Mouse (Mus musculus) liver, embryonic 13.5 days (tissue): Measurements from ENCODE around the gene Rnd2. TPM values are rescaled to one million over a fixed set of nuclear protein-coding genes. Genes with fewer than 3 reads are reported as not detected.
A peak's percentile ranks its signal among the peaks of the same experiment; 100 is the strongest.

Experiments used
- ATAC-seq: fragments of 200-750 bp; cut with Nextera tagmentation; 2 replicates; pipeline ENCODE4 v1.8.0; 2017; ENCODE audit warnings: low read depth, mild to moderate bottlenecking, moderate number of reproducible peaks, moderate library complexity
- DNase-seq: peaks from one replicate; pipeline ENCODE4 v3.0.0; 2022
- H3K27ac ChIP-seq: fragments of 300-500 bp; sonication (generic); 2 replicates; pipeline ENCODE4 v1.5.1; 2015; ENCODE audit warnings: moderate library complexity, mild to moderate bottlenecking, inconsistent platforms
- H3K27me3 ChIP-seq: fragments of 300-500 bp; sonication (generic); 2 replicates; pipeline ENCODE4 v1.6.1; 2015; ENCODE audit warnings: mild to moderate bottlenecking, inconsistent platforms
- H3K36me3 ChIP-seq: fragments of 300-500 bp; sonication (generic); 2 replicates; pipeline ENCODE4 v1.6.1; 2015; ENCODE audit warnings: mild to moderate bottlenecking, inconsistent platforms
- H3K4me1 ChIP-seq: fragments of 300-500 bp; sonication (generic); replicated peaks from 2 replicates; pipeline ENCODE4 v1.6.1; 2015; ENCODE audit warnings: inconsistent platforms
- H3K4me2 ChIP-seq: fragments of 300-500 bp; sonication (generic); 2 replicates; pipeline ENCODE4 v1.6.1; 2015; ENCODE audit warnings: inconsistent platforms, mild to moderate bottlenecking, moderate library complexity
- H3K4me3 ChIP-seq: fragments of 300-500 bp; sonication (generic); replicated peaks from 2 replicates; pipeline ENCODE4 v1.5.1; 2015; ENCODE audit warnings: mild to moderate bottlenecking, inconsistent platforms
- H3K9ac ChIP-seq: fragments of 300-500 bp; sonication (generic); 2 replicates; pipeline ENCODE4 v1.6.1; 2015; ENCODE audit warnings: mild to moderate bottlenecking, inconsistent platforms
- H3K9me3 ChIP-seq: fragments of 300-500 bp; sonication (generic); replicated peaks from 2 replicates; pipeline ENCODE4 v1.6.1; 2016; ENCODE audit warnings: inconsistent platforms
- WGBS: fragments of 180-500 bp; shearing (Covaris S2); methylation state at CpG from one replicate; pipeline ENCODE4 v1.1.7; 2015; ENCODE audit not compliant: insufficient replicate concordance; 5-methylcytosine and 5-hydroxymethylcytosine counted together
- polyA plus RNA-seq: library from polyadenylated mRNA; unstranded; fragments of >200 nt; fragmentation: Nextera tagmentation; extraction: Ambion mirVana; gene quantifications from 2 replicates; pipeline ENCODE4 v1.2.1, GENCODE M21; 2015

The Rnd2 gene
- polyA plus RNA-seq: 3.1 and 3.4 TPM in 2 replicates

DNA sequence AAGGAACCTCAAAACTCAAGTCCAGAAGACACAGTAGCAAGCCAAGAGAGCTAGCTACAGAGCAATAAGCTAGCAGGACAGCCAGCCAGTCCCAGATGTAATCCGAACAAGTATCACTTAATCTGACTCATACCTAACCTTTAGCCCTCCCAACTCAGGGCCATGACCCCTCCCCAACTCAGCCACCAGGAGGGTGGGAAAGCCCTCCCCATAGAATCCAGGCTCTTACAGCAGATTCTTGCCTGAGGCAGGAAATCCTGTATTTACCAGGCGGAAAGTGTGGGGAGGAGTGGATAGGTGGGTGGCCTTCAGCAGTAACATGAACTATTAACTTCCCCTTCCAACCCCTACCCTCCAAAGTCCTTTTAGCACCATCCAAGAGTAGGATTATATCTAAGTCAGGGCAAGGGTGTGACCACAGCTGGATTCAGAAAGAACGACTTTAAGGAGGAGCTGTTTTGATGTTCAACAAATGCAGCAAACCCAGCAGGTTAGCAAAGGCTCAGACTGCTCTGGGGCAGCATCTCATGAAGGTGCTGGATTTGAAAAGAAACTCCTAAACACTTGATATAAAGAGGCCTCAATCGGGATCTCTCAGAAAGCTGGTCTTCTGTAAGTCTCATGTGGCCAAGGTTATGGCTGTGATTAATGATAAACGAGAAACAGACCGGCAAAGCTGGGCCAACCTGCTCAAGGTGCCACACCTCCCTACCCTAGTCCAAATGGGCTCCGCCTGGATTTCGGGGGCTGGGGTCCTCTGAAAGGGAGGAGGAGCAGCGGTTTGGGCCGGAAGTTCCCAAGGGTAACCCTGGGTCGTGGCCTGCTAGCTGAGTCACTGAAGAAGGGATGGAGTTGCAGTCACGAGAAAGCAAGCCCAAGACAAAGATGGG, at the start of gene Rnd2:
TSS of gene Rnd2 (plus strand) at position 789 of the 890 bp plus-strand sequence.
- H3K9me3 ChIP-seq: no peaks in the 10 kb centered on the region
- H3K4me3 ChIP-seq: peak within 1 kb of the TSS; percentile 69
- ATAC-seq: no peak
- H3K4me2 ChIP-seq: peak within 1 kb of the TSS; percentile 97
- H3K27me3 ChIP-seq: peaks cover 60% of the 10 kb centered on the region
- no peak for DNase-seq
- H3K27ac ChIP-seq: peak within 1 kb of the TSS; percentile 60
- H3K36me3 ChIP-seq: peaks cover 16% of the 10 kb centered on the region
- H3K4me1 ChIP-seq: peaks cover 77% of the 10 kb centered on the region
- H3K9ac ChIP-seq: peak within 1 kb of the TSS; percentile 70
- WGBS: 11% methylated on average over 12 of the region's 12 CpGs

DNA sequence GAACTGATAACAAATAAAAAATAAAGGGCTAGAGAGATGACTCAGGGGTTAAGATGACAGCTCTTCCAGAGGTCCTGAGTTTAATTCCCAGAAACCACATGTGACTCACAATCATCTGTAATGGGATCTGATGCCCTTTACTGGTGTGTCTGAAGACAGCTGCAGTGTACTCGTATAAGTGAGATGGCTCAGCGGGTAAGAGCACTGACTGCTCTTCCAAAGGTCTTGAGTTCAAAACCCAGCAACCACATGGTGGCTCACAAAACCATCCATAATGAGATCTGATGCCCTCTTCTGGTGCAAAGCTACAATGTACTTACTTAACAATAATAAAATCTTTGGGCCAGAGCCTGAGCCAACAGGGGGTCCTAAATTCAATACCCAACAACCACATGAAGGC, 49.5 kb upstream of the Rnd2 start:
- DNase-seq (no peak), ATAC-seq (no peak)
- WGBS: 80% methylated on average over 2 of the region's 2 CpGs
- no peak overlapping the region for H3K4me3 ChIP-seq
- H3K27ac ChIP-seq: no peak overlapping the region
- H3K9ac ChIP-seq: no peak overlapping the region
- H3K27me3 ChIP-seq: no peaks in the 10 kb centered on the region
- H3K36me3 ChIP-seq: peaks cover 41% of the 10 kb centered on the region
- no peak overlapping the region for H3K4me2 ChIP-seq
- peaks cover 26% of the 10 kb centered on the region for H3K4me1 ChIP-seq
- H3K9me3 ChIP-seq: no peaks in the 10 kb centered on the region

DNA sequence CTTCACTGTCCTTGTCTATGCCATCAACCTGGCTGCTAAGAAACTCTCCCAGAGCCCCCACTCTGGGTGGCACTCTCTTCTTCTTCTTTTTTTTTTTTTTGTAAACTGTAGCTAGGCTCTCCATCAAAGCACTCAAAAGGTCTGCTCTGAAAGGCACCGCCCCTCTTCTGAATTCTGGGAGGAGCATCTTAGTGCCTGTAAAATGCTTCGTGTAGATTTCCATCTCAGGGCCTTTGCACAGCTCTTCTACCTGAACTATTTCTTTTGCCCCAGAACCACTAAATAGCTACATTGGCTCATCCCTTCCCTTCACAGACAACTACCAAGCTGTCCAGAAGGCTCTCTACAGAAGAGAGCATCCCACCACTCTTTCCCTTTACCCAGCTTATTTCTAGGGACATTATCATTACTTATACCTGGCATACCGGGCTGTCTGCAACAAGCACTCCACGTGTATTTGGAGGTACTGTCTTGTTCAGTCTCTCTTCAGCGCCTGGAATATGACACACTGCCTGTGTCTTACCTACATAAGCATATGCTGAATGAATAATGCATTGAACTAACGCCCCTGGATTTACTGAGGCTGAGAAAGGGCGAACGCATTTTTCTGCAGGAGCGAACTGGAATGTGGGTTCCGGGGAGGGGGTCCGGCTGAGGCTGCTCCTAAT, 48.2 kb upstream of the Rnd2 start:
- H3K27ac ChIP-seq: peak overlapping the region; percentile 67
- DNase-seq (peak; percentile 42), ATAC-seq (peak; percentile 56)
- peak overlapping the region; percentile 88 for H3K4me3 ChIP-seq
- no peaks in the 10 kb centered on the region for H3K27me3 ChIP-seq
- H3K4me2 ChIP-seq: peak overlapping the region; percentile 86
- under 1% methylated on average over 11 of the region's 11 CpGs for WGBS
- peak overlapping the region; percentile 89 for H3K9ac ChIP-seq
- H3K9me3 ChIP-seq: no peaks in the 10 kb centered on the region
- H3K4me1 ChIP-seq: peaks cover 26% of the 10 kb centered on the region
- peaks cover 29% of the 10 kb centered on the region for H3K36me3 ChIP-seq

DNA sequence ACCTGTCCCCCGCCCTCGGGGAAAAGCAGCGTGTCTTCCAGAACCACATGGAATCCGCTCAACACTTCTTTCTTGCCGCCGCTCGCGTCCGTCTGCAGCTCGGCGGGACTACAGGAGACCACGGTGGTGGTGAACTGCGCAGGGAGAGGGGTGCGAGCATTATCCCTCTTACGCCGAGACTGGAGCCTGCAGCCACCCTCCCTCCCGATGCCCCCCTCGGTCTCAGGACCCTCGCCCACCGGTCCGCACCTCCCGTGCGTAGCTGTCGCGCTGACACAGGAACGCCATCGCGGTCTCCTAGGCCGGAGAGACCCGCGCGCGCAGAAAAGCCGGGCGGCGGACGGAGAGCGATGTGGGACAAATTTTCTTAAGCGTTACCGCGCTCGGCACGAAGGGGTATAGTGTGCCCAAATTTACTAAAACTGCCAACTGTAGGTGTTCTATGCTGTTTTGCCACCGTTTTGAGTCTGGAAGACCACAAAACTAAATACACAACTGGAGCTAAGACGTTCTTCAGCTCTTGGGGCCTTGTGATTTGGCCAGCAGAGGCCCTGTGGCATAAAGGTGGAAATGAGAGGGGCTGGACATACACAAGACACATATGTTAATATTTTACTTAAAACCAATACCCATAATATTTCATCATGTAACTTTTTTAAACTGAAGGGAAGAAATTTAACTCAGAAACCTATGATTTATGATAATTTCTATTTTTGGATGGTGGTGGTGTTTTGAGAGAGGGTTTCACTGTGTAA, 47.5 kb upstream of the Rnd2 start, which contains the start of gene Aarsd1:
TSS of gene Aarsd1 (minus strand) at position 515 of the 755 bp plus-strand sequence.
- WGBS: under 1% methylated on average over 45 of the region's 45 CpGs
- ATAC-seq (peak; percentile 78), DNase-seq (peak; percentile 81)
- Histone ChIP-seq H3K27me3 (no peaks in the 10 kb centered on the region), H3K9me3 (no peaks in the 10 kb centered on the region), H3K27ac (peak within 1 kb of the TSS; percentile 67), H3K4me1 (peaks cover 30% of the 10 kb centered on the region), H3K4me2 (peak within 1 kb of the TSS; percentile 86), H3K4me3 (peak within 1 kb of the TSS; percentile 88), H3K9ac (peak within 1 kb of the TSS; percentile 89), H3K36me3 (peaks cover 22% of the 10 kb centered on the region)

- Histone ChIP-seq H3K4me2 (no peak overlapping the region), H3K27ac (no peak overlapping the region), H3K9me3 (no peaks in the 10 kb centered on the region), H3K4me1 (peaks cover 36% of the 10 kb centered on the region), H3K9ac (no peak overlapping the region), H3K27me3 (no peaks in the 10 kb centered on the region), H3K36me3 (peaks cover 6% of the 10 kb centered on the region), H3K4me3 (no peak overlapping the region)
- no peak for DNase-seq
- ATAC-seq: no peak
- 60% methylated on average over 6 of the region's 6 CpGs for WGBS
Observed at GRCm38 (mm10) chr11:101418991-101419390, 45.8 kb upstream of the Rnd2 start.

- Histone ChIP-seq H3K4me3 (no peak overlapping the region), H3K4me1 (peaks cover 42% of the 10 kb centered on the region), H3K36me3 (0 out of 2 replicates have a peak, but pooled peaks cover 5% of the 10 kb centered on the region), H3K4me2 (no peak overlapping the region), H3K9me3 (no peaks in the 10 kb centered on the region), H3K27ac (no peak overlapping the region), H3K9ac (no peak overlapping the region), H3K27me3 (no peaks in the 10 kb centered on the region)
- WGBS: 42% methylated on average over 3 of the region's 3 CpGs
- no peak for ATAC-seq
- DNase-seq: no peak
Observed at GRCm38 (mm10) chr11:101419610-101420009, 45.2 kb upstream of the Rnd2 start.

DNA sequence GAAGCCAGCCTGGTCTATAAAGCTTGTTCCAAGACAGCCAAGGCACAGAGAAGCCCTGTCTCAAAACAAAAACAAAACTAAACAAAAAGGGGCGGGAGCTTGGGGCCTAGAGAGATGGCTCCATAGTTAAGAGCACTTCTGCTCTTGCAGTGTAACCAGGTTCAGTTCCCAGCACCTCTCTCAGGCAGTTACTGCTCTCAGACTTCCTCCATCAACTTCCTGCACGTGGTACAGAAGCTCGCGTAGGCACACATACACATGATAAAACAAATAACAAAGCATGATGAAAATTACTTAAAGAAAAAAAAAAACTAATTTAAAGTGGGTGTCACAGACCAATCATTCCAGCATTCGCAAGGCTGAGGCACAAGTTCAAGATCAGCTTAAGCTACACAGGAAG, 44.7 kb upstream of the Rnd2 start:
- no peak overlapping the region for H3K4me3 ChIP-seq
- no peaks in the 10 kb centered on the region for H3K9me3 ChIP-seq
- peaks cover 39% of the 10 kb centered on the region for H3K4me1 ChIP-seq
- H3K36me3 ChIP-seq: 0 out of 2 replicates have a peak, but pooled peaks cover 2% of the 10 kb centered on the region
- H3K4me2 ChIP-seq: no peak overlapping the region
- DNase-seq: no peak
- 59% methylated on average over 5 of the region's 5 CpGs for WGBS
- no peak overlapping the region for H3K27ac ChIP-seq
- H3K27me3 ChIP-seq: no peaks in the 10 kb centered on the region
- H3K9ac ChIP-seq: no peak overlapping the region
- ATAC-seq: no peak

DNA sequence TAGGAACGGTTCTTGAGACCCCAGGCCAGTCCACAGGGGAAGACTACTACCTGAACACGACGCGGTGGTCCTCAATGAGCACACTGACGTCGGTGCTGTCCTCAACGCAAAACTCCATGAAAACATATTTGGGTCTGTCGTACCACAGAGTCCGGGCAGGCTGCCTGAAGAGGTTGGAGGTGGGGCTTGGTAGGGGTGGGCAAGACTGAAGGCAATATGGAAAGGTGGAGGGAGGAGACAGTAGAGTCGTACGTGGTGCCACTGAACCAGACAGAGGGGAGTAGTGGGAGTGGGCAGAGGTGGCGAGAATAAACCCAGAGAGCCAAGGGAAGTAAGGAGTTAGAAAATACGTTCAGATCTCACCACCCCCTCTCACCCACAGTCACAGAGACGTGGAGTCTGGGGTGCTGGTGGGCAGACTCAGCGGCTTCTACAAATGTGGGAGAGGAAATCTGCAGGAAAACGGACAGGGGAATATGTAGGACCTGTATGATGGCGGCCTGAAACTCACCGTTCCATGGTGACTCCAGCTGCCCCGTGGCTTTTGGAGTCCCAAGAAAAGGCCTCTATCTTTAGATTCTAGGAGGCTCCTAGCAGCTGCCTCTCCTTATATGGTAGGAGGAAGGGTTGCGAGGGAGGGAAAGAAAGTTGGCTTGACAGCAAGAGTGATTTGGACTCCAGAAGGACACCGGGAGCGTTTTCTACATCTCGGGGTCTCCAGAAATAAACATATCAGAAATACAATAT, 40.5 kb upstream of the Rnd2 start, which contains the start of gene Gm27029:
TSS of gene Gm27029 (minus strand) at position 692 of the 747 bp plus-strand sequence.
- Histone ChIP-seq H3K4me3 (peak within 1 kb of the TSS; percentile 96), H3K36me3 (peaks cover 2% of the 10 kb centered on the region; the same call in 1 of the 2 replicates)

GRCm38 (mm10) chr11:101424925-101425813, 39.6 kb upstream of the Rnd2 start, which contains the start of the genes Rundc1 and Ptges3l:
Gene Rundc1, plus strand, starts transcription at chr11:101425085.
Gene Ptges3l, minus strand, starts transcription at chr11:101425333.
- under 1% methylated on average over 81 of the region's 81 CpGs for WGBS
- H3K9me3 ChIP-seq: no peaks in the 10 kb centered on the region
- peak within 1 kb of the TSS; percentile 94 for H3K4me2 ChIP-seq
- H3K27me3 ChIP-seq: no peaks in the 10 kb centered on the region
- peak; percentile 94 for DNase-seq
- peaks cover 10% of the 10 kb centered on the region for H3K36me3 ChIP-seq
- ATAC-seq: peak; percentile 87
- H3K4me1 ChIP-seq: peaks cover 38% of the 10 kb centered on the region
- peak within 1 kb of the TSS; percentile 96 for H3K4me3 ChIP-seq
- peak within 1 kb of the TSS; percentile 88 for H3K9ac ChIP-seq
- peak within 1 kb of the TSS; percentile 82 for H3K27ac ChIP-seq

More for the DNA sequence above, 40.5 kb upstream of the Rnd2 start, which contains the start of gene Gm27029:
- Histone ChIP-seq H3K4me1 (peaks cover 43% of the 10 kb centered on the region), H3K4me2 (peak within 1 kb of the TSS; percentile 94), H3K9me3 (no peaks in the 10 kb centered on the region), H3K27ac (peak within 1 kb of the TSS; percentile 82), H3K27me3 (no peaks in the 10 kb centered on the region), H3K9ac (peak within 1 kb of the TSS; percentile 88)
- 0 out of 2 replicates have a peak, but pooled peaks have one; percentile 9 for ATAC-seq
- no peak for DNase-seq
- 9% methylated on average over 23 of the region's 23 CpGs for WGBS
